Mouse (Mus musculus): ENCODE results near the gene St6galnac4.

- TF ChIP-seq CTCF (IDR thresholded peaks at IDR 0.05; ENCODE audit: insufficient read depth, low read length) (no peak), POLR2A (IDR thresholded peaks at IDR 0.05; ENCODE audit: borderline replicate concordance, extremely low read depth, low read depth, low read length) (no peak)
Observed at GRCm38 (mm10) chr2:32630036-32630435, 43.1 kb downstream of the St6galnac4 start.
